Mouse (Mus musculus) neural tube, embryonic 13.5 days (tissue): ENCODE results near the gene Usp39. TPM values are rescaled to one million over a fixed set of nuclear protein-coding genes. Genes with fewer than 3 reads are reported as not detected.
A peak's percentile ranks its signal among the peaks of the same experiment; 100 is the strongest.

Experiments
- ATAC-seq: fragments of 200-750 bp; cut with Nextera tagmentation; 2 replicates; pipeline ENCODE4 v1.8.0; 2017; ENCODE audit warnings: low read depth, mild to moderate bottlenecking, moderate TSS enrichment, moderate library complexity
- H3K27ac ChIP-seq: fragments of 300-500 bp; sonication (generic); replicated peaks from 2 replicates; pipeline ENCODE4 v1.5.1; 2015; ENCODE audit warnings: moderate library complexity, mild to moderate bottlenecking, inconsistent platforms
- H3K27me3 ChIP-seq: fragments of 300-500 bp; sonication (generic); 2 replicates; pipeline ENCODE4 v1.6.1; 2015; ENCODE audit warnings: mild to moderate bottlenecking, inconsistent platforms
- H3K36me3 ChIP-seq: fragments of 300-500 bp; sonication (generic); 2 replicates; pipeline ENCODE4 v1.6.1; 2015; ENCODE audit warnings: mild to moderate bottlenecking, inconsistent platforms
- H3K4me1 ChIP-seq: fragments of 300-500 bp; sonication (generic); replicated peaks from 2 replicates; pipeline ENCODE4 v1.6.1; 2015; ENCODE audit warnings: inconsistent platforms
- H3K4me2 ChIP-seq: fragments of 300-500 bp; sonication (generic); 2 replicates; pipeline ENCODE4 v1.6.1; 2015; ENCODE audit warnings: inconsistent platforms, mild to moderate bottlenecking, moderate library complexity
- H3K4me3 ChIP-seq: fragments of 300-500 bp; sonication (generic); 2 replicates; pipeline ENCODE4 v1.5.1; 2015; ENCODE audit warnings: mild to moderate bottlenecking, inconsistent platforms
- H3K9ac ChIP-seq: fragments of 300-500 bp; sonication (generic); 2 replicates; pipeline ENCODE4 v1.6.1; 2015; ENCODE audit warnings: moderate library complexity, mild to moderate bottlenecking, inconsistent platforms
- H3K9me3 ChIP-seq: fragments of 300-500 bp; sonication (generic); 2 replicates; pipeline ENCODE4 v1.6.1; 2016; ENCODE audit warnings: inconsistent platforms
- WGBS: fragments of 180-500 bp; shearing (Covaris S2); methylation state at CpG from one replicate; pipeline ENCODE4 v1.1.7; 2015; 5-methylcytosine and 5-hydroxymethylcytosine counted together
- polyA plus RNA-seq: library from polyadenylated mRNA; unstranded; fragments of >200 nt; fragmentation: Nextera tagmentation; extraction: Ambion mirVana; gene quantifications from 2 replicates; pipeline ENCODE4 v1.2.1, GENCODE M21; 2015

The Usp39 gene
- polyA plus RNA-seq, 1 experiment from 2014 or later, result 47.2 TPM

DNA sequence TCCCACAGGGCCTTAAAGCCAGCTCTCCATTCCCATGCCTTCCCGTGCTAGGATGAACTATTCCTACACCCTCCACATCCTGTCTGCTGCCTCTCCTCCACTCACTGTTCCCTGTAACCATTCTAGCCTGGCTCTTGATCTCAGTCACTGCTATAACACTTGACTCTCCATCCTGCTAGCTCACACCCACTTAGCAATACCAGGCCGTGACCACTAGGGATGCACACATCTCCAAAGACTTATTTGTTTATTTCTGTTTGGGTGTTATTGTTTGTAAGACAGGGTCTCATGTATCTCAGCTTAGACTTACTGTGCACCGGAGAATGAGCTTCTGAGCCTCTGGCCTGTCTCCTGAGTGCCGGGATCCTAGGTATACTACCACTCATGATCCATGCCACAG is 24.6 kb upstream of the Usp39 start:
- no peak for ATAC-seq

GRCm38 (mm10) chr6:72367460-72367974 is 22.5 kb upstream of the Usp39 start:
- WGBS, result 74% methylated on average over 4 of the region's 4 CpGs
- peaks cover 15% of the 10 kb centered on the region for H3K4me1 ChIP-seq

More for the DNA sequence above, 24.6 kb upstream of the Usp39 start:
- no peak overlapping the region for H3K4me2 ChIP-seq
- H3K9me3 ChIP-seq, result no peaks in the 10 kb centered on the region
- no peak overlapping the region for H3K4me3 ChIP-seq
- no peak overlapping the region for H3K27ac ChIP-seq
- WGBS, result 79% methylated on average over 4 of the region's 4 CpGs
- no peaks in the 10 kb centered on the region for H3K36me3 ChIP-seq
- H3K9ac ChIP-seq, result no peak overlapping the region
- no peaks in the 10 kb centered on the region for H3K27me3 ChIP-seq
- H3K4me1 ChIP-seq, result peaks cover 9% of the 10 kb centered on the region; the same call in 1 of the 2 replicates

DNA sequence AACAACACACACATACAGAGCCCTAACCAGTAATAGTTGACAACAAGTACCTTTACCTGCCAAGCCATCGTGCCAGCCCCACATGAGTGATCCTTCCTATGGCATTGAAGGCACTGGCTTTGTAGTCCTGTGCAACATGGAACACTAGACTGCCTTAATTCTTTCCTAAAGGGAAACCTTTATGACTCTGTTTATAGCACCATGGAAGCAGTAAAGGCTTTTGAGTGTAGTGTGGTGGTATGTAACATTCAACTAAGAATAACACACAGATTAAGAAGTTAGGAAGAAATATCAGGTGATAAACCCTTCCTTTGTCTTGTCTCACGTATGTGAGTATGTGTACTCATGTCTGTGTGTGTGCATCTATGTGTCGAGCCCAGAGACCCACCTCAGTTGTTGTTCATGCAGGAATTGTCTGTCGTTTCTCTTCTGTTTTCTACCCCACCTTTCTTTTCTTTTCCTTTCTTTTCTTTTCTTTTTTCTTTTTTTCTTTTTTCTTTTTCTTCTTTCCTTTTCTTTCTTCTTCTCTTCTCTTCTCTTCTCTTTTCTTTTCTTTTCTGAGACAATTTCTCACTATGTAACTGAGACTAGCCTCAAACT is 22.0 kb upstream of the Usp39 start, which contains the start of gene Rnf181:
Gene Rnf181 (minus strand): TSS at position 113 of the 600 bp plus-strand sequence.
- H3K4me1 ChIP-seq, result peaks cover 15% of the 10 kb centered on the region
- no peak within 1 kb of the TSS for H3K27ac ChIP-seq
- no peaks in the 10 kb centered on the region for H3K27me3 ChIP-seq
- no peaks in the 10 kb centered on the region for H3K36me3 ChIP-seq
- no peak within 1 kb of the TSS for H3K4me2 ChIP-seq
- H3K9ac ChIP-seq, result no peak within 1 kb of the TSS
- no peak for ATAC-seq
- WGBS, result 73% methylated on average over 4 of the region's 4 CpGs
- no peak within 1 kb of the TSS for H3K4me3 ChIP-seq
- no peaks in the 10 kb centered on the region for H3K9me3 ChIP-seq

More at GRCm38 (mm10) chr6:72367460-72367974, 22.5 kb upstream of the Usp39 start:
- H3K4me3 ChIP-seq, result no peak overlapping the region
- no peak overlapping the region for H3K27ac ChIP-seq
- H3K9ac ChIP-seq, result no peak overlapping the region
- no peak overlapping the region for H3K4me2 ChIP-seq
- ATAC-seq, result no peak
- H3K27me3 ChIP-seq, result no peaks in the 10 kb centered on the region
- H3K36me3 ChIP-seq, result no peaks in the 10 kb centered on the region
- H3K9me3 ChIP-seq, result no peaks in the 10 kb centered on the region

GRCm38 (mm10) chr6:72366304-72366703 is 21.3 kb upstream of the Usp39 start:
- H3K36me3 ChIP-seq, result no peaks in the 10 kb centered on the region
- WGBS, result 72% methylated on average over 3 of the region's 3 CpGs
- no peak for ATAC-seq
- no peak overlapping the region for H3K4me3 ChIP-seq
- H3K27me3 ChIP-seq, result no peaks in the 10 kb centered on the region
- H3K9me3 ChIP-seq, result no peaks in the 10 kb centered on the region
- peaks cover 19% of the 10 kb centered on the region for H3K4me1 ChIP-seq
- no peak overlapping the region for H3K9ac ChIP-seq
- H3K4me2 ChIP-seq, result no peak overlapping the region
- no peak overlapping the region for H3K27ac ChIP-seq

DNA sequence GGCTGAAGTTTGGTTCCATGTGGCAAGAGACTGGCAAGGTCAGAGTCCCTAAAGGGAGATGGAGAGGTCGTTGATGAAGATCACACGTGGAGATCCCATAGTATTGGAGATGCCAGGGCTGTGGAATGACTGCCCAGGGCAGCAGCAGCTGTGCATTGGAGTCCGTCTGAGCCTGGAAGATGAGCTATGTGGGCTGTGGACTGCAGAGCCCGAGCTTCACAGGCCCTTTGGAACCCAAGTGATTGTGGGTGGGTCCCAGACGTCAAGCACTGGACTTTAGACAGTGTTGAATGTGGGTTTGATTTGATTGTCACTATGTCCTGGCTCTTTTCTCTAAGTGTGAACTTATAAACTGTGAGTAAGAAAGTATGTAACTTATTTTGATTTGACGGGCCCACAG is 20.0 kb upstream of the Usp39 start:
- ATAC-seq, result no peak
- Histone ChIP-seq H3K27me3 (no peaks in the 10 kb centered on the region), H3K4me1 (peaks cover 24% of the 10 kb centered on the region), H3K36me3 (peaks cover 8% of the 10 kb centered on the region), H3K27ac (no peak overlapping the region), H3K9me3 (no peaks in the 10 kb centered on the region), H3K9ac (no peak overlapping the region), H3K4me3 (no peak overlapping the region), H3K4me2 (no peak overlapping the region)
- 64% methylated on average over 6 of the region's 6 CpGs for WGBS

DNA sequence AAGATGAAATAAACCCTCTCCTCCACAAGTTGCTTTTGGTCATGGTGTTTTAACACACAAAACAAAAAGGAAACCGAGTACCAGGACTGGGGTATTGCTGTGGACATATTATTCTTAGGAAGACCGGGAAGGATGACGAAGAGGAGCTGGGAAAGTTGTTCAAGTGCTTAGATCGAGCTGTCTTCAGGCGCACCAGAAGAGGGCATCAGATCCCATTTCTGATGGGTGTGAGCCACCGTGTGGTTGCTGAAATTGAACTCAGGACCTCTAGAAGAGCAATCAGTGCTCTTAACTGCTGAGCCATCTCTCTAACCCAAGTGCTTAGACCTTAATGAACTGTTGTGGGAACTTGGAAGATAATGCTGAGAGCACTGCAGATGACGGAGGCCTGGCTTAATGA is 19.0 kb upstream of the Usp39 start:
- Histone ChIP-seq H3K4me2 (no peak overlapping the region), H3K27me3 (no peaks in the 10 kb centered on the region), H3K36me3 (peaks cover 18% of the 10 kb centered on the region), H3K4me3 (no peak overlapping the region), H3K4me1 (peaks cover 24% of the 10 kb centered on the region), H3K9me3 (no peaks in the 10 kb centered on the region), H3K9ac (no peak overlapping the region), H3K27ac (no peak overlapping the region)
- ATAC-seq, result no peak
- WGBS, result 54% methylated on average over 7 of the region's 7 CpGs

GRCm38 (mm10) chr6:72362132-72363028 is 17.4 kb upstream of the Usp39 start:
- Histone ChIP-seq H3K27me3 (no peaks in the 10 kb centered on the region), H3K4me1 (peaks cover 25% of the 10 kb centered on the region), H3K9me3 (no peaks in the 10 kb centered on the region), H3K9ac (peak overlapping the region; percentile 76), H3K4me3 (peak overlapping the region; percentile 66), H3K4me2 (peak overlapping the region; percentile 86), H3K27ac (peak overlapping the region; percentile 83), H3K36me3 (peaks cover 34% of the 10 kb centered on the region)
- WGBS, result under 1% methylated on average over 42 of the region's 42 CpGs
- ATAC-seq, result peak; percentile 98

- Histone ChIP-seq H3K4me3 (peak overlapping the region; percentile 66), H3K9me3 (no peaks in the 10 kb centered on the region), H3K36me3 (peaks cover 34% of the 10 kb centered on the region), H3K9ac (peak overlapping the region; percentile 76), H3K4me2 (peak overlapping the region; percentile 86), H3K27ac (no peak overlapping the region), H3K4me1 (peaks cover 35% of the 10 kb centered on the region), H3K27me3 (no peaks in the 10 kb centered on the region)
- no peak for ATAC-seq
- 72% methylated on average over 5 of the region's 5 CpGs for WGBS
Measured at GRCm38 (mm10) chr6:72361121-72361551, 16.2 kb upstream of the Usp39 start.

DNA sequence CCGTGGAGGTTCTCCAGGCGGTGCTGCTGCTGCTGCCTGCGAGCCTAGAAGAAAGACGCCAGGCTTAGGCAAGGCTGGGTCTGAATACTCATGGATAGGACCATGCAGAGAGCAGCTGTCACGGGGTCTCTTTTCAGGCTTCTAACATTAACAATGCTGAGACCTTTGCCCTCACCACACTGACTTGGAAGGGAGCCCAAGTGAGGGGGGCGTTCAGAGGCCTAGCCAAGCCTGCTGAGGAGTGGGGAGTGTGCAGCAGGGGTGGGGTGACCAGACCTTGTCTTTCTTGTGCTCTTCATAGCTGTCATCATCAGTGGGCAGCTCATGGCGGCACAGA is 15.6 kb upstream of the Usp39 start:
- H3K4me3 ChIP-seq, result peak overlapping the region; percentile 66; the same call in 1 of the 2 replicates
- ATAC-seq, result no peak
- 72% methylated on average over 7 of the region's 7 CpGs for WGBS

DNA sequence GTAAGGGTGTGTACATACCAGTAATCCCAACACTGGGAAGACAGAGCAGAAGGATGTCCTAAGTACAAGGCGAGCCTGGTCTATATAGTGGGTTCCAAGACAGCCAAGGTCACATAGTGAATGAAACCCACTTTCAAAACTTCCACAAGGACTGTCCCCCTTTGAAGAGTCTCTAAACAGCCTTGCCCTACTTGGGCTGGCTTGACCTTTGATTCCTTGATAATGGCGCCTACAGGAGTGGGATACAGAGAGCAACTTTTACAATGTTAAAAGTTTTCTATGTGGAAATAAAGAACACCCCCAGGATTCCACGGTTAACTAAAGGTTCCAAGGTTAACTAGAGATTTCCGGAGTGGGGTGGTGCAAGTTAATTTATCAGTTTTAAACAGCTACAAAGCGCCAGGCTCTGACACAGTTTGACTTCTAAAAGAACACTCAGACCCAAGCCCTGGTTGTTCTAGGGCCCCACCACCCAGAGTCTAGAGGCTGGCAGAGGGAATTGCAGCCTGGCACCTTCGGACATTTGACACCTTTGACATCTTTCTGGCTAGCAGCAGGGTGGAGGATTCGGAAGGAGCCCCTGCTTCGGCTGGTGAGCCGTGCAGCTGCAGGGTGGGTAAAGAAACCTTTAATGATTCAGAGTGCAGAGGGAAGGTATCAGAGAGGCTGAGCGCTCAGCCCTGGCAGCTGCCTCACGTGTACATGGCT is 15.1 kb upstream of the Usp39 start:
- whole genome bisulfite sequencing, result 85% methylated on average over 11 of the region's 11 CpGs
- 0 out of 2 replicates have a peak overlapping the region, but pooled peaks have one; percentile 86 for H3K4me2 ChIP-seq
- H3K9me3 ChIP-seq, result no peaks in the 10 kb centered on the region
- H3K36me3 ChIP-seq, result peaks cover 34% of the 10 kb centered on the region
- no peak overlapping the region for H3K9ac ChIP-seq
- H3K4me1 ChIP-seq, result peaks cover 43% of the 10 kb centered on the region
- H3K4me3 ChIP-seq, result no peak overlapping the region; the same call in 1 of the 2 replicates
- no peaks in the 10 kb centered on the region for H3K27me3 ChIP-seq
- H3K27ac ChIP-seq, result no peak overlapping the region
- no peak for ATAC-seq

More for the DNA sequence above, 15.6 kb upstream of the Usp39 start:
- Histone ChIP-seq H3K4me1 (peaks cover 41% of the 10 kb centered on the region), H3K9ac (no peak overlapping the region), H3K36me3 (peaks cover 34% of the 10 kb centered on the region), H3K4me2 (peak overlapping the region; percentile 86; the same call in 1 of the 2 replicates), H3K27me3 (no peaks in the 10 kb centered on the region), H3K27ac (no peak overlapping the region), H3K9me3 (no peaks in the 10 kb centered on the region)

DNA sequence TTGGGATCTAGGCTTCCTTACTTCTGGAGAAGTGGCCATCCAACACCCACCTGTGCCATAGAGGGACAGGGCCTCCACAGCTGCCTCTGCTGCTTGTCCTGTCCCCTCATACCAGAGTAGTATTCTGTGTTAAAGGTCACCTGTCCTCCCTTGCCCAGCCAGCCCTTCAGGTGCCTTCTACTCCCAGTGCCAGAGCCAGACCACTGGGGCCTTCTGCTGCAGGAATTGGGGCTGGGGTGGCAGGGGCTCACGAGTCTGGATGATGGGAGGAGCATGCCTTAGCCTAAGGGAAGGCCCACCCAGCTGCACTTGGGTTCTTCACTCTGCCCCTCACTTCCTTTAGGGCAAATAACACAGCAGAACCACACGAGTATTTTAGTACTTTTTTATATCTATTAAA is 14.4 kb upstream of the Usp39 start:
- H3K27ac ChIP-seq, result no peak overlapping the region
- no peak overlapping the region for H3K9ac ChIP-seq
- no peaks in the 10 kb centered on the region for H3K27me3 ChIP-seq
- H3K4me2 ChIP-seq, result no peak overlapping the region
- 74% methylated on average over 2 of the region's 2 CpGs for WGBS
- H3K4me1 ChIP-seq, result peaks cover 50% of the 10 kb centered on the region
- no peak overlapping the region for H3K4me3 ChIP-seq
- no peaks in the 10 kb centered on the region for H3K9me3 ChIP-seq
- ATAC-seq, result no peak
- H3K36me3 ChIP-seq, result peaks cover 34% of the 10 kb centered on the region
